Mouse (Mus musculus): ENCODE data around the gene Padi4.

- TF ChIP-seq EP300 (IDR thresholded peaks at IDR 0.05; ENCODE audit: low read depth) = no peak
- no peak for TF ChIP-seq CTCF (IDR thresholded peaks at IDR 0.05; ENCODE audit: low read depth)
Observed at GRCm38 (mm10) chr4:140780507-140780906, 6.5 kb upstream of the Padi4 start.
